Mouse (Mus musculus) mesoderm, embryonic 11.5 days (tissue): ENCODE measurements at regions not wholly inside any gene's neighbourhood (a gene's known extent, or its start where the extent isn't known, plus 50 kb on each side); places are given as distances from the start of the nearest gene placed in this dataset.

Experiments used
- DNase-seq: peaks from one replicate; pipeline ENCODE4 v3.0.0-alpha.2; 2012; ENCODE audit warnings: low read depth, low spot score

DNA sequence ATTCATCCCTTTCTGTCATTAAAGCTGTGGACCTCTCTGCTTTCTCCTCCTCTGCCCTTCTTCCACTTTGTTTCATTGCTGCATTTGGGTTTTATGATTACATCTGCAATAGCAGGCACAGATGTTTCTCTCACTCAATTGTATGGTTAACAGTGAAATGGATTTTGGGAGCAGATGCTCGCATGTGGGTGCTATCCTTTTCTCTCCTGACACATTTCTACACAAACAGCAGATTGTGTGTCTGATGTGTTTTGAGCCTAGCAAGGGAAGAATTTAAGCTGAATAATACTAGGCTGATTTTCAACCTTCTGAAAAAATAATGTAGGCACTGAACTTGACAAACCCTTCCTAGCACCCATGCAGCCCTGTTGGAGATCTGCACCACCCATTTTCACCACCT lies 56.9 kb upstream of the Ldoc1 start:
- no peak for DNase-seq

DNA sequence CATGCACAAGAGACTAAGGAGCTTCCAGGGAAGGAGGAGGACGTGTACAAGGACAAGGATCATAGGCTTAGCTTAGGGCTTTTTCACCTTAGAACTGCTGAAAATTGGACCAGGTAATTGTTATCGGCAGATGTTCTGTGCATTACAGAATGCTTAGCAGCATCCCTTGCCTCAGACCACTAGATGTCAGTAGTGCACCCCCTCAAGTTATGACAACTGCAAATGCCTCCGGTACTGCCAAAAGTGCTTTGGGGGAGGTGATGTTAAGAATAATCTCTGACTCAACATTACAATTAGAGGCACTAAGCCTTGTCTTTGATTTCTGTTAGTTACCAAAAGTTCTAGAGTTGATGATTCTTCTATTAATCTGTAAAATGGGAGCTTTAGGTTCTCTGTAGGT lies 56.2 kb upstream of the Ldoc1 start:
- DNase-seq = peak; percentile 15
